Mouse (Mus musculus): ENCODE results near the gene Fam47e. TPM values are rescaled to one million over a fixed set of nuclear protein-coding genes. Genes with fewer than 3 reads are reported as not detected.
A peak's percentile ranks its signal among the peaks of the same experiment; 100 is the strongest.
"Not testable (repeated sequence)": the region's sequence is repeated elsewhere in the genome, so short reads cannot be mapped to it uniquely, and the experiment has no call there.

Gene Fam47e
- total RNA-seq (2021): not detected
- long read RNA-seq, experiment 1: 0 reads
- long read RNA-seq, experiment 2: 0 reads

GRCm38 (mm10) chr5:92554891-92555511 lies at the start of gene Fam47e:
TSS of gene Fam47e (plus strand) at chr5:92555069.
- DNase-seq: no peak

- DNase-seq: peak; percentile 98 to 99
Measured at GRCm38 (mm10) chr5:92505402-92505865, 49.4 kb upstream of the Fam47e start.

GRCm38 (mm10) chr5:92506301-92506729 lies 48.6 kb upstream of the Fam47e start:
- DNase-seq: peak; percentile 25 to 56

GRCm38 (mm10) chr5:92506733-92507132 lies 48.1 kb upstream of the Fam47e start, which contains the start of gene Scarb2:
TSS of gene Scarb2 (minus strand) at chr5:92506833.
- no peak for DNase-seq

- DNase-seq: no peak
Measured at GRCm38 (mm10) chr5:92508853-92509252, 46.0 kb upstream of the Fam47e start.

- DNase-seq: no peak
Measured at GRCm38 (mm10) chr5:92511256-92511655, 43.6 kb upstream of the Fam47e start.

GRCm38 (mm10) chr5:92512066-92512465 lies 42.8 kb upstream of the Fam47e start:
- no peak for DNase-seq

- DNase-seq: not testable (repeated sequence)
Measured at GRCm38 (mm10) chr5:92521131-92521530, 33.7 kb upstream of the Fam47e start.

- DNase-seq: peak; percentile 14 to 26
Measured at GRCm38 (mm10) chr5:92524821-92525258, 30.0 kb upstream of the Fam47e start.

GRCm38 (mm10) chr5:92539698-92540097 lies 15.2 kb upstream of the Fam47e start:
- no peak for DNase-seq

GRCm38 (mm10) chr5:92552611-92553010 lies 2.3 kb upstream of the Fam47e start:
- DNase-seq: no peak

- peak in 1 of 2 experiments; percentile 16 for DNase-seq
Measured at GRCm38 (mm10) chr5:92553939-92554338, 930 bp upstream of the Fam47e start.

- DNase-seq: no peak
Measured at GRCm38 (mm10) chr5:92554443-92554842, 426 bp upstream of the Fam47e start.

- no peak for DNase-seq
Measured at GRCm38 (mm10) chr5:92555905-92556304, 1.0 kb downstream of the Fam47e start.

- DNase-seq: no peak
Measured at GRCm38 (mm10) chr5:92557508-92557907, 2.6 kb downstream of the Fam47e start.

- no peak for DNase-seq
Measured at GRCm38 (mm10) chr5:92560201-92560600, 5.3 kb downstream of the Fam47e start.

GRCm38 (mm10) chr5:92562002-92562401 lies 7.1 kb downstream of the Fam47e start:
- DNase-seq: no peak

- DNase-seq: no peak
Measured at GRCm38 (mm10) chr5:92571232-92571631, 16.4 kb downstream of the Fam47e start.

GRCm38 (mm10) chr5:92579559-92579958 lies 24.7 kb downstream of the Fam47e start:
- DNase-seq: no peak

- no peak for DNase-seq
Measured at GRCm38 (mm10) chr5:92585932-92586331, 31.1 kb downstream of the Fam47e start.

GRCm38 (mm10) chr5:92595026-92595425 lies 40.2 kb downstream of the Fam47e start:
- no peak for DNase-seq

GRCm38 (mm10) chr5:92596865-92597264 lies 42.0 kb downstream of the Fam47e start:
- DNase-seq: no peak

- peak; percentile 79 to 86 for DNase-seq
Measured at GRCm38 (mm10) chr5:92599030-92599429, 44.2 kb downstream of the Fam47e start.
